Mouse (Mus musculus) cortical plate, adult 2 months (tissue): ENCODE measurements around the gene Cers6.

Source experiments
- CTCF ChIP-seq: fragments of 200-500 bp; IDR thresholded peaks from 2 replicates; pipeline ENCODE4 v1.5.1; 2011; ENCODE audit warnings: mild to moderate bottlenecking, control low read depth, low read length; ENCODE audit not compliant: insufficient read depth; ENCODE audit errors: extremely low read depth
- POLR2A ChIP-seq: fragments of 200-500 bp; IDR thresholded peaks from 2 replicates; pipeline ENCODE4 v1.6.1; 2011; ENCODE audit warnings: mild to moderate bottlenecking, low read length, control low read depth; ENCODE audit not compliant: insufficient read depth; ENCODE audit errors: extremely low read depth

- TF ChIP-seq POLR2A, result no peak
- no peak for TF ChIP-seq CTCF
Observed at GRCm38 (mm10) chr2:69128321-69128720, 267.1 kb downstream of the Cers6 start.
